In genomic region chr15:5288412-5288811, GRCm38 (mm10) we compare ENCODE assay signal across 7 mouse cellular contexts.
"Had no signal": no experiment of that assay in that cellular context is flagged by ENCODE, and none has a peak within 500 bp of the region (broad histone marks: within the 10 kb centered on the region; RNA-seq: fewer than 3 reads in every experiment).

No protein-coding gene starts in this region.

- ATAC-seq: intestine, embryonic 15.5 days had no signal

- DNase-seq: kidney, adult 8-10 months; kidney, postnatal 25 days; left cerebral cortex, postnatal 4 days; midbrain, embryonic 14.5 days; right cerebral cortex, postnatal 14 days; thymus, postnatal 4 days had no signal
